Mouse (Mus musculus): ENCODE data around the gene Ppp1r21. TPM values are rescaled to one million over a fixed set of nuclear protein-coding genes. Genes with fewer than 3 reads are reported as not detected.
A peak's percentile ranks its signal among the peaks of the same experiment; 100 is the strongest.

Gene Ppp1r21
- polyA plus RNA-seq, 1 experiment from 2014 or later = 43.4 TPM

DNA sequence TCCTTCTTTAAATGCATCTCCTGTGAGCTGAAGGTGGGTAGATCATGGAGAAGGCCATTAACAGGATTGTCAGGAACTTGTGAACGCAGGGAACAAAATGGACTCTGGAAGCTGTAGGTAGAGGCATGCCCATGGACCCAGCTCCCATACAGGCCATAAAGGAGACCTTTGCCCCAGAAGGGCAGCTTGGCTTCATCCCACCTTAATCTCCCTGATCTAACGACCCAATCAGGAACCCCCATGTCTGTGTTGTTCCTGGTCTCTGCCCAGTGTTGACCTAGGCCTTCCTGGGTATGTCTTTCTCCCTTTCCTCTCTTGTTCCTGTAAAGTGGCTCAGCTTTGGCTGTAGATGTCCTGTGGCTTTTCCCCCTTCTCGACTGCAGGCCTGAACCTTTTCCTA is 91.5 kb downstream of the Ppp1r21 start:
- WGBS = 93% methylated on average over 3 of the region's 3 CpGs
- no peak overlapping the region for H3K9ac ChIP-seq (replicated peaks)
- H3K27me3 ChIP-seq (replicated peaks) = no peaks in the 10 kb centered on the region
- H3K4me2 ChIP-seq = no peak overlapping the region
- H3K4me1 ChIP-seq = peaks cover 5% of the 10 kb centered on the region; the same call in 1 of the 2 replicates
- no peaks in the 10 kb centered on the region for H3K9me3 ChIP-seq (replicated peaks)
- no peaks in the 10 kb centered on the region for H3K36me3 ChIP-seq
- no peak overlapping the region for H3K4me3 ChIP-seq (replicated peaks)
- H3K27ac ChIP-seq (replicated peaks) = no peak overlapping the region
- no peak for ATAC-seq (ENCODE audit: low FRiP score)

DNA sequence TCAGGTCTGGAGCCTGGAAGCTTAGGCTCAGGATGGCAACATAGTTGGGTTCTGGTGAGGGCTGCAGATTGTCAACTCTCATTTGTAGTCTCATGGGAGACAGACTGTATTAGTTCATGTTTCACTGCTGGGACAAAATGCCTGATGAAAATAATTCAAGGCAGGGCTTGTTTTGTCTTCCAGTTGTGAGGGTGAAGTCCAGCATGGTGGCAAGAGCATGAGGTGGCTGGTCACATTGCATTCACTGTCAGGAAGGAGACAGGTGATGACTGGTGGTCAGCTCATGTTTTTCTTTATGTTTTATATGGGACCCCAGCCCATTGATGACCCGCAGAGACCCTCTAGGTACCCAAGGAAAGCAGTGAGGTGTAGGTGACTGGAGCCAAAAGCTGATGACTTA is 92.8 kb downstream of the Ppp1r21 start:
- H3K27me3 ChIP-seq (replicated peaks) = no peaks in the 10 kb centered on the region
- H3K27ac ChIP-seq (replicated peaks) = no peak overlapping the region
- H3K9ac ChIP-seq (replicated peaks) = no peak overlapping the region
- 89% methylated on average over 1 of the region's 1 CpGs for WGBS
- H3K4me2 ChIP-seq = no peak overlapping the region
- H3K4me1 ChIP-seq = peaks cover 12% of the 10 kb centered on the region
- H3K36me3 ChIP-seq = no peaks in the 10 kb centered on the region
- H3K9me3 ChIP-seq (replicated peaks) = no peaks in the 10 kb centered on the region
- no peak for ATAC-seq (ENCODE audit: low FRiP score)
- H3K4me3 ChIP-seq (replicated peaks) = no peak overlapping the region

DNA sequence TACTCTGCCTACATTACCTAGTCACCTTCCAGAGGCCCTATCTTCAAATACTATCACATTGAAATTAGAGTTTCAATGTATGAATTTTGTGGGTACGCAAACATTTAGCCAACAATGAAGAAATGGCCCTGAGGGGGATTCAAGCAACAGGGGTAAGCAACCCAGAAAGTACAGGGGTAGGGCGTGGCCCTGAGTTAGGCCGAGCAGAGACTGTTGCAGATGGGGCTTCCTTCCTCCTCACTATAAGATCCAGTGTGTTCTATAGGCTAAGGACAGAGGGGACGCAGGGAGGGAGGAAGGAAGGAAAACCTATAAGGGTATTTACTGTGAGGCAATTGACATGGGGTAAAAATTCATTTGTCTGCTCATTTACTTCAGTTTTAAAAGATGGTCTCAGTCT is 94.5 kb downstream of the Ppp1r21 start:
- ATAC-seq (ENCODE audit: low FRiP score) = no peak
- Histone ChIP-seq H3K9ac (replicated peaks) (no peak overlapping the region), H3K27me3 (replicated peaks) (no peaks in the 10 kb centered on the region), H3K4me2 (no peak overlapping the region), H3K4me3 (replicated peaks) (no peak overlapping the region), H3K27ac (replicated peaks) (no peak overlapping the region), H3K36me3 (no peaks in the 10 kb centered on the region), H3K9me3 (replicated peaks) (no peaks in the 10 kb centered on the region), H3K4me1 (peaks cover 24% of the 10 kb centered on the region)
- 92% methylated on average over 4 of the region's 4 CpGs for WGBS

DNA sequence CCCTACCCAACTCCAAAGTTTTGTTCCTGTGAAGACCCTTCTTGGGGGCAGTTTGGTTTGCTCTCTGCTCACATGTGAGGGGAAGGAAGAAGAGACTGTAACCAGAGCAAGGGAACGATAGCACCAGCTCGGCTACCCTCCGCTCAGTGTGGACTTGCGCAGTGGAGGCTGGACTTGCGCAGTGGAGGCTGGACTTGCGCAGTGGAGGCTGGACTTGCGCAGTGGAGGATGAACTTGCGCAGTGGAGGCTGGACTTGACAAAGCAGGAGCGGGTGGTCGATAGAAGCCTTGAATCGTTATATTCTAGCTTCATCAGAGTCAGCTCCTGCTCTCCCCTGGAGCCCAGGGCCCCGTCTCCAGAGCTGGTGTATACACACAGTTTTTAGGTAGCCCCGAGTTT is 95.4 kb downstream of the Ppp1r21 start:
- H3K9ac ChIP-seq (replicated peaks) = no peak overlapping the region
- H3K4me3 ChIP-seq (replicated peaks) = no peak overlapping the region
- no peaks in the 10 kb centered on the region for H3K36me3 ChIP-seq
- no peaks in the 10 kb centered on the region for H3K27me3 ChIP-seq (replicated peaks)
- H3K27ac ChIP-seq (replicated peaks) = no peak overlapping the region
- no peak for ATAC-seq (ENCODE audit: low FRiP score)
- no peak overlapping the region for H3K4me2 ChIP-seq
- H3K4me1 ChIP-seq = peaks cover 33% of the 10 kb centered on the region
- H3K9me3 ChIP-seq (replicated peaks) = no peaks in the 10 kb centered on the region
- 92% methylated on average over 13 of the region's 13 CpGs for WGBS

DNA sequence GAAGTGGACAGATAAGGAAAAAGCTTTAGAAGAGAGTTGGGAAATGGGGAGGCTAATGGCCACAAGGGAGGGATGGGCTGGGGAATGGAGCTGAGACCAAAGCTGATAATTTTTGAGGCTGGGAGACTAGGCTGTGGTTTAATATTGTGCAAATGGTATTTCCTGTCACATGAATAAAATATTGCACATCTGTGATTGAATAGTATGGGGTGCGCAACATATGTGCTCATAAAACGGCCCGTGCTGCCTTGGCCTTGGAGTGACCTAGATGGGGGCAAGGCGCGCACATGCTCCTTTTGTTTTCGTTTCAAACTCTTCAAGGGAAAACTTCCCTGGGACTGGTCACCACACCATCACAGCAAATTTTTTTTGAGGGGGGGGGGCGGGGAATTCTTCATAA is 96.0 kb downstream of the Ppp1r21 start:
- H3K27ac ChIP-seq (replicated peaks) = no peak overlapping the region
- peaks cover 39% of the 10 kb centered on the region for H3K4me1 ChIP-seq
- H3K36me3 ChIP-seq = no peaks in the 10 kb centered on the region
- no peak overlapping the region for H3K4me3 ChIP-seq (replicated peaks)
- H3K9me3 ChIP-seq (replicated peaks) = no peaks in the 10 kb centered on the region
- no peak for ATAC-seq (ENCODE audit: low FRiP score)
- H3K27me3 ChIP-seq (replicated peaks) = no peaks in the 10 kb centered on the region
- no peak overlapping the region for H3K4me2 ChIP-seq
- H3K9ac ChIP-seq (replicated peaks) = no peak overlapping the region
- WGBS = 61% methylated on average over 7 of the region's 7 CpGs

DNA sequence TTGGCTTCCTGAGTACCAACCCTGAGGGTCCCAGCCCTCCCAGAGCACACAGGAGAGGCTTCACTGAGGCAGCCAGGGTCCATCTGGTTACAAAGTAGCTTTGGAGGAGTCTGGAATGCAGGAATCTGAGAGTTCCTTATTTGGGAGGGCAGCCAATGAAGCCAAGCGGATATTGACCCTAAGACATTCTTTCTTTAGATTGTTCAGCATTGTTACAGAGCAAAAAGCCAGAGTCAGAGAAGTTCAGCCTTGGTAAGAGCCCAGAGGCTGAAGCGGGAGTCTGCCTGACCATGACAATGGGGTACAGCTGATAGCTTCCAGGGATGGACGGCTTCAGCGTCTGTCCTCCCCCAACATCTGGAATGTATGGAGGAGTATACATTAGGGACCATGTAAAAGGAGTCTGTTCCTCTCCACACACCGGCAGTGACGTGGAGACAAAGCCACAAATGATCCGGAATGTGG is 96.5 kb downstream of the Ppp1r21 start:
- H3K36me3 ChIP-seq = no peaks in the 10 kb centered on the region
- no peak overlapping the region; the same call in 1 of the 2 replicates for H3K4me2 ChIP-seq
- H3K9me3 ChIP-seq (replicated peaks) = no peaks in the 10 kb centered on the region
- no peak overlapping the region; the same call in 1 of the 2 replicates for H3K27ac ChIP-seq (replicated peaks)
- H3K4me1 ChIP-seq = peaks cover 41% of the 10 kb centered on the region
- H3K4me3 ChIP-seq (replicated peaks) = no peak overlapping the region
- no peak overlapping the region for H3K9ac ChIP-seq (replicated peaks)
- 37% methylated on average over 7 of the region's 7 CpGs for WGBS
- no peaks in the 10 kb centered on the region for H3K27me3 ChIP-seq (replicated peaks)
- no peak for ATAC-seq (ENCODE audit: low FRiP score)

DNA sequence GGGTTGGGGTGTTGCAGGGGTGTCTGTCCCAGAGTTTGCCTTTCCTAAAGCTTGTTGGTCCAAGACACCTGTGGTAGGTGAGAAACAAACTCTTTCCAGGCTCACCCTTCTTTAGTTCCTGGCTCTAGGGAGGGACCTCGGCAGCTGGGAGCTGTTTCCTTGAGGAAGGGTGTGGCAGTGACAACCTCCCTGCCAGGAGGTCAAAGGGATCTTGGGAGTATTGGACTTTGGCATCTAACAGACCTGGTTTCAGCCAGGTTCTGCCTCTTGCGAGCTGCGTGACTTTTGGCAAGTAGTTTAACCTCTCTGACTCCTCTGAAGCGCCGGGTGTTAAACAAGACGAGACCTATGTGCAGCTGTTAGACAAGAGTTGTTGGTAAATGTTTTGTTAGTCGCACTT is 97.2 kb downstream of the Ppp1r21 start:
- WGBS = 84% methylated on average over 7 of the region's 7 CpGs
- H3K27ac ChIP-seq (replicated peaks) = no peak overlapping the region; the same call in 1 of the 2 replicates
- no peak overlapping the region for H3K9ac ChIP-seq (replicated peaks)
- H3K4me1 ChIP-seq = peaks cover 41% of the 10 kb centered on the region
- H3K27me3 ChIP-seq (replicated peaks) = no peaks in the 10 kb centered on the region
- no peak overlapping the region for H3K4me3 ChIP-seq (replicated peaks)
- no peak for ATAC-seq (ENCODE audit: low FRiP score)
- no peaks in the 10 kb centered on the region for H3K9me3 ChIP-seq (replicated peaks)
- no peak overlapping the region for H3K4me2 ChIP-seq
- no peaks in the 10 kb centered on the region for H3K36me3 ChIP-seq

DNA sequence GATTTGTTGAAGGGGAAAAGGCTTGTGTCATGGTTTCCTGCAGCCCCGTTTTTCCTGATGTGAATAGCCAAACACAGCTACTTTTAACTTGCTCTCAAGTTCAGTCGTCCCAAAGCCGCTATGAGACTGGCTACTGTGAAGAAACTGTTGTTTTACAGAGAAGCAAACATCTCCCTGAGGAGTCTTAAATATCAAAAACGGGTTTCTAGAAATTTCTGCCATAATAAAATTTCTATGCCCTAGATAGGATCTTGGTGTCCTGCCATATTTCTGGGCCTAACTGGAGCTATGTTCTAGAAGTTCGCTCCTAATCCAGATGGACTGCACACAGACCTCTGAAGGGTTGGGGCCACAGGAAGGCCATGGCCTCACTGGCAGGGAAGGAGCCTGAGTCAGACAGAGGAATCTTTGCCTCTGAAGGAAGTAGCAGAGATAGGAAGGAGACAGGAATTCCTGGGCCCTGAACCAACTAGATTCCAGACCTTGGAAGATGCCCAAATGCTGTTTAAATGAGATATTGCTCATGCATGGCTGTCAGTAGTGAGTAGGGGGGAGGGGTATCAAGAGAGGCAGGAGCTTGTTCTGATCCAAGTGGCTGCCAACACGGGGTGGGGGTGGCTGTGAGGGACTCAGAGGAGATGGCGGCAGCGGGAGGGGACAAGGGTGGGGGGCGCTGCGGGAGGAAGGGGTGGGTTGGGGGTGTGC is 98.9 kb downstream of the Ppp1r21 start:
- Histone ChIP-seq H3K4me1 (peaks cover 41% of the 10 kb centered on the region), H3K27me3 (replicated peaks) (no peaks in the 10 kb centered on the region), H3K4me2 (peak overlapping the region; percentile 11; the same call in 1 of the 2 replicates), H3K9me3 (replicated peaks) (no peaks in the 10 kb centered on the region), H3K27ac (replicated peaks) (peak overlapping the region; percentile 83), H3K4me3 (replicated peaks) (no peak overlapping the region), H3K36me3 (no peaks in the 10 kb centered on the region), H3K9ac (replicated peaks) (no peak overlapping the region)
- 50% methylated on average over 10 of the region's 10 CpGs for WGBS
- peak; percentile 72 for ATAC-seq (ENCODE audit: low FRiP score)

DNA sequence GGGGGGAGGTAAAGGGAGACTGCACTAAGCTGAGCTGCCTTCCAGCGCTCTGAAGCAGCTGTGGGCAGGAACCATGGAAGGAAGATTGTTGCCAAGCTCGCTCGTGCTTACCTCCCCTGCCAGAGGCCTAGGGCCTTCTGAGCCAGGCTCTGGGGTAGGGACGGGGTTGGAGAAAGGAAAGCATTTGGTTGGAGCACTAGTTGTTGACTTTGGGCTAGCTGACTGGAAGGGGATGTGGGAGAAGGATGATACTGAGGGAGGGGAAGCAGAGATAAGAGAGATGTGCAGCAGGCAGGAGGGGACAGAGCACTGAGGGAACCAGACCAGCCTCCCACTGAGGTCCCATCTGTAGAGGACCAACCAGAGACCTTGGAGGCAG is 99.5 kb downstream of the Ppp1r21 start:
- no peaks in the 10 kb centered on the region for H3K27me3 ChIP-seq (replicated peaks)
- H3K36me3 ChIP-seq = no peaks in the 10 kb centered on the region
- ATAC-seq (ENCODE audit: low FRiP score) = peak; percentile 75
- no peak overlapping the region for H3K9ac ChIP-seq (replicated peaks)
- 40% methylated on average over 4 of the region's 4 CpGs for WGBS
- peak overlapping the region; percentile 83 for H3K27ac ChIP-seq (replicated peaks)
- H3K4me2 ChIP-seq = 0 out of 2 replicates have a peak overlapping the region, but pooled peaks have one; percentile 11
- H3K4me1 ChIP-seq = peaks cover 41% of the 10 kb centered on the region
- H3K9me3 ChIP-seq (replicated peaks) = no peaks in the 10 kb centered on the region
- no peak overlapping the region for H3K4me3 ChIP-seq (replicated peaks)

DNA sequence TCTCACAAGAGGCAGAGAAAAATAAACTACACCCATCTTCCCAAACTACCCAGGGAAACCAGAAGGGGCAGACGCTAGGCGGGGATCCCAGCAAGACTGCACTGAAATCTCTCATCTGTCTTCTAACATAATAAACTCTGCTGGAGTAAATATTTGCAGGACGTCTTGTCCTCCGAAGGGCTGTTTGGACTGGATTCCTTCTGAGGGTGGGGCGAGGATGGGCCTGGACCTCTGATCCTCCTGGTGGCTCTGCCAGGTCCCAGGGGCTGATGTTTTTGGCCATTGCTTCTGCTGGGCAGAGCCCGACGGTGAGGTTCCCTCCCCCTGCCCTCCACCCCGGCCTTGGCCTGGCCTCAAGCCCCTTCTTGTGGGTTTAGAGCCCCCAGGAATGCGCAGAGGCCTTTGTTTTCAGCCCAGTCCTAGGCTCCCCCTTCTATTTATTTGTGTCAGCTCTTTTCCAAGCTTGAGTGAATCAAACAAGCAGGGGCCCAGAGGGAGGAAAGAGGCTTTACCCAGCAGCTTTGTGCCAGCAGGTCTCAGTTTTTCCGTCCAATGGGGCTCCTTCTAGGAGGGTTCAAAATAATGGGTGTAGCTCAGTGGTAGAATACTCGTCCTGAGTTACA is 100.1 kb downstream of the Ppp1r21 start:
- Histone ChIP-seq H3K36me3 (no peaks in the 10 kb centered on the region), H3K27me3 (replicated peaks) (no peaks in the 10 kb centered on the region), H3K9me3 (replicated peaks) (no peaks in the 10 kb centered on the region), H3K4me2 (no peak overlapping the region; the same call in 1 of the 2 replicates), H3K27ac (replicated peaks) (peak overlapping the region; percentile 83), H3K4me1 (peaks cover 41% of the 10 kb centered on the region), H3K4me3 (replicated peaks) (no peak overlapping the region), H3K9ac (replicated peaks) (no peak overlapping the region)
- WGBS = 18% methylated on average over 11 of the region's 11 CpGs
- peak; percentile 49; the same call in 1 of the 2 replicates for ATAC-seq (ENCODE audit: low FRiP score)

DNA sequence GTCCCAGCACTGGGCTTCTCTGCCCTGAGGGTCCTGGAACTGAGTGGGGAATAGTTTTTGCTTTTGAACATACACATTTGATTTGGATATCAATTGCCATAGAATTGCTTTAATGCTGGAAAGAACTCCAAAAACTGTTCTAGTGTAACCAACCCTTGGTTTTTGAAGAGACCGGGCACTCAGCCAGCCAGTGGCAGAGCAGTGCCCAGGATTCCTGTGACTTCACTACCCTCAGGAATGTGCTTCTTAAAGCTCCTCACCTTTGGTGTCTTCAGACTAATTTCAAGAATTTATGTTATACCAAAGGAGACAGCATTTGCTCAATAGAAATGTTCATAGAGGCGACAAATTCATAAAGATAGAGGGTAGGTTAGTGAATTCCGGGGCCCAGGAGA is 100.6 kb downstream of the Ppp1r21 start:
- Histone ChIP-seq H3K9me3 (replicated peaks) (no peaks in the 10 kb centered on the region), H3K4me2 (no peak overlapping the region), H3K4me3 (replicated peaks) (no peak overlapping the region), H3K9ac (replicated peaks) (no peak overlapping the region), H3K4me1 (peaks cover 41% of the 10 kb centered on the region), H3K27me3 (replicated peaks) (no peaks in the 10 kb centered on the region), H3K36me3 (no peaks in the 10 kb centered on the region), H3K27ac (replicated peaks) (peak overlapping the region; percentile 83)
- no peak for ATAC-seq (ENCODE audit: low FRiP score)
- WGBS = 67% methylated on average over 3 of the region's 3 CpGs

DNA sequence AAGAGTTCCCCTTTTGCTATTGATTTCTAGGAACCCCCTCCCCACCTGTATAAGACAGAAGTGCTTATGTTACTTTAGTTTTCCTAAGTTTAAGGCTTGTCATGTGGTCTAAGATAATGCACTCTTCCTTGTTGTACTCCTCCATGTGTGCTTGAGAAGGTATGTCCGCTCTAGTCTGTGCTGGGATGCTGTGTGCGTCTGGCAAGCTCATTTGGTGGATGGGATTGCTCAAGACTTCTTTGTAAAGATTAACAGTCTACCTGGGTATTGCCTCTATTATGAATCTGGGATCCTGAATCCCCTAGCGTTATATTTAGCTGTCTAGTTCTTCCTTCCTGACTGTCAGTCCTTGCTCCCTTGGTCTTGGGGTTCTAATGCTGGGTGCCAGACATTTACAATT is 102.7 kb downstream of the Ppp1r21 start:
- WGBS = 93% methylated on average over 3 of the region's 3 CpGs
- Histone ChIP-seq H3K9me3 (replicated peaks) (no peaks in the 10 kb centered on the region), H3K4me2 (no peak overlapping the region), H3K27me3 (replicated peaks) (no peaks in the 10 kb centered on the region), H3K9ac (replicated peaks) (no peak overlapping the region), H3K27ac (replicated peaks) (no peak overlapping the region), H3K36me3 (no peaks in the 10 kb centered on the region), H3K4me1 (peaks cover 29% of the 10 kb centered on the region), H3K4me3 (replicated peaks) (no peak overlapping the region)
- no peak for ATAC-seq (ENCODE audit: low FRiP score)

All from neural tube, embryonic 15.5 days (tissue).